Mouse (Mus musculus): ENCODE data around the gene Prkaca.
A peak's percentile ranks its signal among the peaks of the same experiment; 100 is the strongest.

DNA sequence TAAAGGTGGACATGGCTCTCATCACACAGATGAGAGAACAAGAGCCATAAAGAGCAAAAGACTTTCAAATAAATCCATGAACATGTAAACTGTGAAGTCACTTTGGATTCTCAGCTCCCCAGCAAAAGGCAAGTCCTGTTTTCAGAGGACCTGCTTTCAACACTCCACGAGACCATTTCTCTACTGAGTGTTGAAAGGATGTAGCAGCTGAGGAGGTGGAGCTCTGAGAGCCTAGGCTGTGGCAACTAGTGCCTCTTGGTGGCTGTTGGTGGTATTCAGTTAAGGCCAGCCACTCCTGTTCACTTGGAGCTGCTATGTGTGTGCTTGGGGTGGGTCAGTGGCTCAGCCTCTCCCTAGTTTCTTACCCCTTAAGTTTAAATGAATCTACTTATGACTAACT, 16.0 kb upstream of the Prkaca start:
- TF ChIP-seq CTCF (IDR thresholded peaks at IDR 0.05; ENCODE audit: control insufficient read depth, insufficient read depth, insufficient read length) (no peak), MYOG (IDR thresholded peaks at IDR 0.05; ENCODE audit: control insufficient read depth, extremely low read depth, insufficient read length) (no peak), MAX (IDR thresholded peaks at IDR 0.05) (no peak), CEBPB (IDR thresholded peaks at IDR 0.05; ENCODE audit: low read depth) (no peak), USF1 (IDR thresholded peaks at IDR 0.05; ENCODE audit: low read depth) (no peak), MYOD1 (IDR thresholded peaks at IDR 0.05; ENCODE audit: control insufficient read depth, insufficient read length, low read depth) (peak; percentile 50)
